Mouse (Mus musculus) heart, embryonic 11.5 days (tissue): ENCODE results near the gene Fbxw9. TPM values are rescaled to one million over a fixed set of nuclear protein-coding genes. Genes with fewer than 3 reads are reported as not detected.
A peak's percentile ranks its signal among the peaks of the same experiment; 100 is the strongest.

Source experiments
- ATAC-seq: fragments of 200-750 bp; cut with Nextera tagmentation; replicated peaks from 2 replicates; pipeline ENCODE4 v1.8.0; 2017; ENCODE audit warnings: moderate library complexity; ENCODE audit not compliant: insufficient number of reproducible peaks, low FRiP score, low TSS enrichment
- H3K27ac ChIP-seq: fragments of 300-500 bp; sonication (generic); 2 replicates; pipeline ENCODE4 v1.5.1; 2014; ENCODE audit warnings: mild to moderate bottlenecking, low read depth, low read length
- H3K27me3 ChIP-seq: fragments of 300-500 bp; sonication (generic); 2 replicates; pipeline ENCODE4 v1.6.1; 2014; ENCODE audit warnings: mild to moderate bottlenecking, low read length, mixed read lengths; ENCODE audit not compliant: control insufficient read depth, insufficient read depth
- H3K36me3 ChIP-seq: fragments of 300-500 bp; sonication (generic); 2 replicates; pipeline ENCODE4 v1.6.1; 2014; ENCODE audit warnings: mild to moderate bottlenecking, low read length, moderate library complexity, mixed read lengths; ENCODE audit not compliant: control insufficient read depth, insufficient read depth
- H3K4me1 ChIP-seq: fragments of 300-500 bp; sonication (generic); 2 replicates; pipeline ENCODE4 v1.6.1; 2014; ENCODE audit warnings: low read length; ENCODE audit not compliant: control insufficient read depth, insufficient read depth
- H3K4me2 ChIP-seq: fragments of 300-500 bp; sonication (generic); 2 replicates; pipeline ENCODE4 v1.6.1; 2014; ENCODE audit warnings: mild to moderate bottlenecking, moderate library complexity
- H3K4me3 ChIP-seq: fragments of 300-500 bp; sonication (generic); 2 replicates; pipeline ENCODE4 v1.5.1; 2014; ENCODE audit warnings: low read depth, low read length
- H3K9ac ChIP-seq: fragments of 300-500 bp; sonication (generic); 2 replicates; pipeline ENCODE4 v1.6.1; 2014; ENCODE audit warnings: mild to moderate bottlenecking, low read depth, low read length, moderate library complexity
- H3K9me3 ChIP-seq: fragments of 300-500 bp; sonication (generic); replicated peaks from 2 replicates; pipeline ENCODE4 v1.6.1; 2016; ENCODE audit warnings: low read length; ENCODE audit not compliant: control insufficient read depth
- WGBS: fragments of 180-500 bp; shearing (Covaris S2); extraction: QIAGEN DNeasy Blood & Tissue Kit; methylation state at CpG from one replicate; pipeline ENCODE4 v1.1.7; 2014; ENCODE audit not compliant: insufficient replicate concordance; 5-methylcytosine and 5-hydroxymethylcytosine counted together
- polyA plus RNA-seq: library from polyadenylated mRNA; unstranded; fragments of >200 nt; fragmentation: Nextera tagmentation; extraction: Ambion mirVana; gene quantifications from 2 replicates; pipeline ENCODE4 v1.2.1, GENCODE M21; 2014

The Fbxw9 gene
- polyA plus RNA-seq, 1 experiment from 2014 or later, result 17.8 TPM

DNA sequence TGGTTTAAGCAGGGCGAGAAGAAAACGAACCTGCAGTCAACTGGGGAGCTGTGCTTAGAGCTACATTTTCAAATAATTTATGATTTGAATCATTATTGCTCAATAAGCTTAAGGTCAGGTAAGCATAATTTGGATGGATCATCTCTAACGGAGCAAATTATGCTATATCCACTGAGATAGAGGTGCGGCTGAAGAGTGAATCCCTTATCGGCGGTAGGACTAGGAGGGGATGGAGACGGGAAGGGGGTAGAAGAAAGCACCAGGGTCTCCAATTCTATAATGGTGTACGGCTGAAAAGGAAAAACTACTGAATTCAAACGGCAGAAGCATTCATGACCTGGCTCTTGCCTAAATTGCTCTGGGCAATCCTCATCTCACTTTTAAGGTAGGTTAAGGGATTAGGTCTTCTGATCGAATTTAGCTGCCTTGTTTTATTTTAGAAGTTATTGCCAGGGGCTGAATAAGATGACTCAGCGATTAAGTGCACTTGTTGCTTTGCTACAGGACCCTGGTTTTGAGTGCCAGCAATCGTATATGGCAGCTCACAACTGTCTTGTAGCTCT lies 24.6 kb upstream of the Fbxw9 start:
- 5% methylated on average over 12 of the region's 12 CpGs for WGBS
- Histone ChIP-seq H3K36me3 (peaks cover 12% of the 10 kb centered on the region), H3K4me2 (peak overlapping the region; percentile 97), H3K9ac (peak overlapping the region; percentile 94), H3K9me3 (no peaks in the 10 kb centered on the region), H3K4me3 (peak overlapping the region; percentile 94), H3K27ac (peak overlapping the region; percentile 99), H3K27me3 (no peaks in the 10 kb centered on the region), H3K4me1 (peaks cover 22% of the 10 kb centered on the region)
- no peak for ATAC-seq

DNA sequence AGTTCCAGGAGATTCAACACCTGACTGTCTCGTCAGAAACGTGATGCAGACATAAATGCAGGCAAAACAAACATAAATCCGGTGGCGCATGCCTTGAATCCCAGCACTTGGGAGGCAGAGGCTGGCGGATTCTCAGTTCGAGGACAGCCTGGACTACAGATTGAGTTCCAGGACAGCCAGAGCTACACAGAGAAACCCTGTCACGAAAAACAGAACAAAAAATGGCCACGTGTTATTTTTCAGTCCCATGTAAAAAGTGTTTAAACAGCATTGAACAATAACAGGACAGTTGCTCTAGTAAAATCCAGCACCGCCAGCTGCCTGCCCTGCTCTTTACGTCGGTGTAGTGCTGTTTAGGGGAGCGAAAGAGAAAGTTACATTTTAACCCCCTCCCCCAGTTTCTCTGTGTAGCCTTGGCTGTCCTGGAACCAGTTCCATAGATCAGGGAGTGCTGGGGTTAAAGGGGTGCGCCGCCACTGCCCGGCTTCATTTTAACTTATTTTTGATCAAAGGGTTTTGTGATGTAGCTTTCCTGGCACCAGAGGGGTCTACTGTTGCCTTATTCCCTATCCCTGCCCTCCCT lies 24.0 kb upstream of the Fbxw9 start:
- no peak for ATAC-seq
- 1% methylated on average over 15 of the region's 15 CpGs for WGBS
- peaks cover 14% of the 10 kb centered on the region for H3K36me3 ChIP-seq

DNA sequence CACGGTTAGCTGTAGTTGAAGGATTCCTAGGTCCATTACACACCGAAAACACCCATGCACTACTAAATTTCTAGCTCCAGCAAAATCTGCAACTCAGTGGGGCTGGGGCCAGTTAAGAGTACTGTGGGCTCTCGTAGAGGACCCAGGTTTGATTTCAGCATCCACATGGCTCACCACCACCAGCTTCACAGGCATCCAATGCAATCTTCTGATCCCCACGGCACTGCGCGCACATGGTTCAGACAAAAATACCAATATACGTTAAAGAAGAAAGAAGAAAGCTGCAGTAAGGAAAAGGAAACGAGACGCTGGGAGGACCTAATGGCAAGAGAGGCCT lies 23.5 kb upstream of the Fbxw9 start:
- Histone ChIP-seq H3K4me3 (peak overlapping the region; percentile 94), H3K4me2 (peak overlapping the region; percentile 97), H3K27me3 (no peaks in the 10 kb centered on the region), H3K36me3 (peaks cover 20% of the 10 kb centered on the region), H3K9me3 (no peaks in the 10 kb centered on the region), H3K9ac (peak overlapping the region; percentile 94), H3K27ac (peak overlapping the region; percentile 99), H3K4me1 (peaks cover 22% of the 10 kb centered on the region)
- WGBS, result under 1% methylated on average over 9 of the region's 9 CpGs
- no peak for ATAC-seq

More for the DNA sequence above, 24.0 kb upstream of the Fbxw9 start:
- Histone ChIP-seq H3K4me3 (peak overlapping the region; percentile 94), H3K9me3 (no peaks in the 10 kb centered on the region), H3K27me3 (no peaks in the 10 kb centered on the region), H3K9ac (peak overlapping the region; percentile 94), H3K4me1 (peaks cover 22% of the 10 kb centered on the region), H3K27ac (peak overlapping the region; percentile 99), H3K4me2 (peak overlapping the region; percentile 97)

DNA sequence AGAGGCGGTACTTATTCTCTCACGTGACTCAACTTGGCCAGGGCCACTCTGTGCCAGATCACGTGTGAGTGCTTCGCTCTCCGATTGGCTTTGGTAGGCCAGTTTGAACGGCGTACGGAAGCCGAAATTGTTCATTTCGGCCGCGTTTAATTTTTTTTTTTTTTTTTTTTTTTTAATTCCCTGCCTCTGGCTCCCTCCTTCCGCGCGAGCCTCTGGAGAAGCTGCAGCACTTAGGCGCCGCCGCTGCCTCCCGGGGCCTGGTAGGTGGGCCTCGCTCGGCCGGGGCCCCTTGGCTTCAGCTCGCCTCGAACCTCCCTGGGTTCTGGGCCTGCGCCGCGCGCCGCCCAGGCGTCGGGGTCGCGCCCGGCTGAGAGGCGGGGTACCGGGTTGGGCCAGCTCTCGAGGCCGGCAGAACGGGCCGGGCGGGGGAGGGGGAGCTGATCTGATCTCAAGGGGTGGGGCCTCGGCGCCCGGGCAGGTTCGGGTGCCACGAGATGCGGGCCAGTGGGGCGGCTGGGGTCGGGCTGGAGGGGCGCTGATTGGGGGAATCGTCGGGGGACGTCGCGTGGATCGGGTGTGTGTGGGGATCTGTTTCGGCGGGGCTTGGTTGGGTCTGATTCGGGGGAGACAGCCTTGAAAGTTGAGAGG lies 23.0 kb upstream of the Fbxw9 start, which contains the start of gene Tnpo2:
Tnpo2 (plus strand) TSS at position 198 of the 648 bp plus-strand sequence.
- no peaks in the 10 kb centered on the region for H3K9me3 ChIP-seq
- H3K27me3 ChIP-seq, result no peaks in the 10 kb centered on the region
- under 1% methylated on average over 57 of the region's 59 CpGs for WGBS
- peak within 1 kb of the TSS; percentile 97 for H3K4me2 ChIP-seq
- H3K9ac ChIP-seq, result peak within 1 kb of the TSS; percentile 94
- ATAC-seq, result peak; percentile 92
- H3K4me1 ChIP-seq, result peaks cover 22% of the 10 kb centered on the region
- peak within 1 kb of the TSS; percentile 99 for H3K27ac ChIP-seq
- peaks cover 20% of the 10 kb centered on the region for H3K36me3 ChIP-seq
- peak within 1 kb of the TSS; percentile 94 for H3K4me3 ChIP-seq

DNA sequence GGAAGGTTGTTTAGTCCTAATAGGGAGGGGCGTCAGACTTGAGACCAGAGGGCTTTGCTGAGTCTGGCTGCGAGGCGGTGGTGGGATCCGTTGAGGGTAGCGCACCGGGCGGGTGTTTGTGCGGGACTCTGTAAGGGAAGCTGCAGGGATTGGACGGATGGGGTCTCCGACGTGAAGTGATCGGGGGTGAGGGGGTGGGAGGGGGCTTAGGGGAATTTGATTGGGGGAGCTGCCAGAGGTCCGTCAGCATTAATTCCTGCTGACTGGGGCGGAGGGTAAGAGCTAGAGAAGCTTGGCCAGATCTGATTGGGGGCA lies 22.5 kb upstream of the Fbxw9 start:
- Histone ChIP-seq H3K9me3 (no peaks in the 10 kb centered on the region), H3K36me3 (peaks cover 16% of the 10 kb centered on the region), H3K4me1 (peaks cover 22% of the 10 kb centered on the region), H3K4me2 (peak overlapping the region; percentile 97), H3K9ac (peak overlapping the region; percentile 94), H3K27ac (peak overlapping the region; percentile 99), H3K4me3 (peak overlapping the region; percentile 94), H3K27me3 (no peaks in the 10 kb centered on the region)
- peak; percentile 26 for ATAC-seq
- 1% methylated on average over 14 of the region's 14 CpGs for WGBS

DNA sequence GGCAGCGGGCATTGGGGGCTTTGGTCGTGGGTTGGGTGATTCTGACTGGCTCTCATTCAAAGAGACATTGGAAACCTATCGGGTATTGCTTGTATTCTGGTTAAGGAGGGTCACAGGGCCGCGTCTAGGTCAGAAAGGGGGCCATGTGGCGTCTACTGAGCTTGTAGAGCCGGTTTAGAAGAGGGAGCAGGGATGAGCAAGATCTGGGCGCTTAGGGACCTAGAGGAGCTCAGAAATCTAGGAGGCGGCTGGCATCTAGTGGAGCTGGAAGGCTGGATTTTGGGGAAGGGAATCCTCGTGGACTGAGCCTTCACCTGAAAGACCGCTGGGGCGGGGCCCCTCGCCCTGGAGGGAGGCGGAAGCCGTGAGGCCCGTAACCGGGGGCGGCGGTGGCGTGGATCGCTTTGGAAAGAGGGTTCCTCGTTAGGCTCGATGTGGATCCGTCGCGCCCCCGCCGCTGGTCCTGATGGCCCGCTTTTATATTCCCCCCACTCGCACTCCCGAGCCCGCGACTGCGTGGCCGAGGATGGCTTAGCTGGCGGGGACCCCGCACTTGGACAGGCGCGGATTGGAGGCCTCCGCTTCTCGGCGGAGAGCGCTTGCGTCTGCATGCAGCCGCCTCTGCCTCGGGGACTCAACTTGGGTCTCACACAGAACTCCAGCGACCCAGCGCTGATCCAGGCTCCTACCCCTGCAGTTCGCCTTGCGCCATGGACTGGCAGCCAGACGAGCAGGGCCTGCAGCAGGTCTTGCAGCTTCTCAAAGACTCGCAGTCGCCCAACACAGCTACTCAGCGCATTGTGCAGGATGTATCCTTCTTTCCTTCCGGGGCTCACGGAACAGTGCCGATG lies 21.9 kb upstream of the Fbxw9 start:
- H3K27me3 ChIP-seq, result no peaks in the 10 kb centered on the region
- WGBS, result under 1% methylated on average over 57 of the region's 57 CpGs
- ATAC-seq, result no peak
- H3K9me3 ChIP-seq, result no peaks in the 10 kb centered on the region
- peak overlapping the region; percentile 99 for H3K27ac ChIP-seq
- peaks cover 16% of the 10 kb centered on the region for H3K36me3 ChIP-seq
- H3K4me2 ChIP-seq, result peak overlapping the region; percentile 97
- H3K4me1 ChIP-seq, result peaks cover 22% of the 10 kb centered on the region
- H3K4me3 ChIP-seq, result peak overlapping the region; percentile 94
- H3K9ac ChIP-seq, result peak overlapping the region; percentile 94

DNA sequence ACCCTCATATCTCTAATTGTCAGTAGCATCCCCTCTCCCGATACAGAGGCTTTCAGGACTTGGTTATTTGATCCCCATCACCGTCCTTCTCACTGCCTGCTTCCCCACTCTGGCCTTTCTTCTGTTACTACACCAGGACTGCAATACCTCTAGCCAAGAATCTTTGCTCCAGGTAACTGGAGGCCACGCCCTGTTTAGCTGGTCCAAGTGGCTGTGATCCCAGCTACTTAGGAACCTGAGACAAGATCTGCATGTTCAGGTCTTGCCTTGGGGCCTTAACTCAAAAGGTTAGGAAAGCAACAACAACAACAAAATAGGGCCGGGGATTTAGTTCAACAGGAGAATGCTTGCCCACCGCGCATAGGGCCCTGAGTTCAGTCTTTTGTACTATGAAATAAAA lies 16.2 kb upstream of the Fbxw9 start:
- no peaks in the 10 kb centered on the region for H3K27me3 ChIP-seq
- H3K4me3 ChIP-seq, result no peak overlapping the region
- no peak for ATAC-seq
- no peaks in the 10 kb centered on the region for H3K9me3 ChIP-seq
- H3K4me1 ChIP-seq, result peaks cover 5% of the 10 kb centered on the region
- H3K27ac ChIP-seq, result no peak overlapping the region
- H3K36me3 ChIP-seq, result peaks cover 48% of the 10 kb centered on the region
- 95% methylated on average over 6 of the region's 6 CpGs for WGBS
- H3K9ac ChIP-seq, result no peak overlapping the region
- no peak overlapping the region for H3K4me2 ChIP-seq

DNA sequence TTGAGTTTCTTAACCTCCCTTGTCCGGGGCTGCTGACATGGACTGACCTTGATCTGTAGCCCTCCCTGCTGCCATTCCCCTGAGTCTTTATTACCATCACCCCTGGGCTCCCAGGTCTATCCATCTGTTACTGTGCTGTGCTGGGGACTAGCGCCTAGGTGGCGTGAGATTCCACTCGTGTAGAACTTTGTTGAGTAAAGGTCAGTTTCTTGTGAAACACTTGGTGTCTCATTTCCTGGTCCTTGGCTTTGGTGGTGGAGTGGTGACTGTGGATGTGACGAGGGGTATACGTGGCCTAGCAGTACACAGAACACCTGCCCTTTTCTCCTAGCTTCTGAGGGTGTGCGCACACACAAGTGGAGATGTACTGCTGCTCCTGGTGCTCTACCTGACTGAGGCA lies 2.5 kb upstream of the Fbxw9 start:
- peaks cover 33% of the 10 kb centered on the region for H3K36me3 ChIP-seq
- whole genome bisulfite sequencing, result 84% methylated on average over 7 of the region's 7 CpGs
- H3K9me3 ChIP-seq, result no peaks in the 10 kb centered on the region
- no peaks in the 10 kb centered on the region for H3K27me3 ChIP-seq
- H3K4me2 ChIP-seq, result no peak overlapping the region
- no peak overlapping the region for H3K9ac ChIP-seq
- ATAC-seq, result no peak
- H3K4me1 ChIP-seq, result no peaks in the 10 kb centered on the region
- H3K27ac ChIP-seq, result no peak overlapping the region
- H3K4me3 ChIP-seq, result no peak overlapping the region
